Mouse (Mus musculus) limb, embryonic 12.5 days (tissue): ENCODE measurements around the gene Rrh. TPM values are rescaled to one million over a fixed set of nuclear protein-coding genes. Genes with fewer than 3 reads are reported as not detected.
A peak's percentile ranks its signal among the peaks of the same experiment; 100 is the strongest.

Experiments
- ATAC-seq: fragments of 200-750 bp; cut with Nextera tagmentation; 2 replicates; pipeline ENCODE4 v1.8.0; 2017; ENCODE audit warnings: low read depth, moderate TSS enrichment; ENCODE audit not compliant: insufficient number of reproducible peaks, insufficient read depth, low FRiP score, low TSS enrichment
- H3K27ac ChIP-seq: fragments of 300-500 bp; sonication (generic); 2 replicates; pipeline ENCODE4 v1.5.1; 2016; ENCODE audit warnings: mild to moderate bottlenecking, moderate library complexity
- H3K27me3 ChIP-seq: fragments of 300-500 bp; sonication (generic); 2 replicates; pipeline ENCODE4 v1.6.1; 2016; ENCODE audit warnings: mild to moderate bottlenecking, moderate library complexity
- H3K36me3 ChIP-seq: fragments of 300-500 bp; sonication (generic); 2 replicates; pipeline ENCODE4 v1.6.1; 2016; ENCODE audit warnings: mild to moderate bottlenecking, moderate library complexity
- H3K4me1 ChIP-seq: fragments of 300-500 bp; sonication (generic); replicated peaks from 2 replicates; pipeline ENCODE4 v1.6.1; 2016
- H3K4me2 ChIP-seq: fragments of 300-500 bp; sonication (generic); 2 replicates; pipeline ENCODE4 v1.6.1; 2016; ENCODE audit warnings: mild to moderate bottlenecking, moderate library complexity
- H3K4me3 ChIP-seq: fragments of 300-500 bp; sonication (generic); replicated peaks from 2 replicates; pipeline ENCODE4 v1.5.1; 2016; ENCODE audit warnings: mild to moderate bottlenecking
- H3K9ac ChIP-seq: fragments of 300-500 bp; sonication (generic); replicated peaks from 2 replicates; pipeline ENCODE4 v1.6.1; 2016; ENCODE audit warnings: mild to moderate bottlenecking, moderate library complexity
- H3K9me3 ChIP-seq: fragments of 300-500 bp; sonication (generic); 2 replicates; pipeline ENCODE4 v1.6.1; 2016; ENCODE audit warnings: mild to moderate bottlenecking, moderate library complexity
- WGBS: fragments of 180-500 bp; shearing (Covaris S2); methylation state at CpG from one replicate; pipeline ENCODE4 v1.1.7; 2016; 5-methylcytosine and 5-hydroxymethylcytosine counted together
- polyA plus RNA-seq: library from polyadenylated mRNA; unstranded; fragments of >200 nt; fragmentation: Nextera tagmentation; extraction: Ambion mirVana; gene quantifications from 2 replicates; pipeline ENCODE4 v1.2.1, GENCODE M21; 2016

The Rrh gene
- 0.18 TPM in 1 of 2 replicates, not detected in the other for polyA plus RNA-seq

DNA sequence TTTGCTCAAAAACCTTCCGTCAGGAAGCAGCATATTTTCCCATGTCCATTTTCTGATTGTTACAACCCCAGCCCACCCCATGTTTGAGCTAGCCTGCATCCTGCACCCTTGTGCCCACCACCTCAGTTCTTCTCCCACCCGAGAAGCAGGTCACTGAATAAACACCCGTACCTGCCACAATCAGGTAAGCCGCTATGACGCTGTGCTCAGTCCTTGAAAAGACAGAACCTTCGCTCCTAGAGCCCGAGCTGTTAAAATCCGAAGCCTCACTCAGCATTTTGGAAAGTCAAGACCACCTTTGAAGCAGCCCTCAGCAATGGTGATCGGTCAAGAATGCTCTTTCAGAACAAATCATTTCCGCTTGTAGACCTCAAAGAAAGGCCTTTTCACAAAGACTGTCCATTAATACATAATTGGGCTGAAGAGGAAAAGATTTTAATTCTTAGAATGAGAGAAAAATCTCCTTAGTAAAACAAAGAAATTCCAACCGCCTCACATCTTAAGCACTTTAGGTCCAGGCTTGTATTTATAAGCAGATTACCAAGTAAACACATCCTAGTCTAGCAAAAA, at the start of gene Rrh:
Rrh (minus strand) TSS at position 382 of the 570 bp plus-strand sequence.
- Histone ChIP-seq H3K27ac (no peak within 1 kb of the TSS), H3K36me3 (peaks cover 36% of the 10 kb centered on the region), H3K9me3 (no peaks in the 10 kb centered on the region), H3K9ac (no peak within 1 kb of the TSS), H3K4me1 (no peaks in the 10 kb centered on the region), H3K4me3 (no peak within 1 kb of the TSS), H3K27me3 (no peaks in the 10 kb centered on the region), H3K4me2 (no peak within 1 kb of the TSS)
- no peak for ATAC-seq
- WGBS, result 94% methylated on average over 11 of the region's 11 CpGs

GRCm38 (mm10) chr3:129863698-129864097, 41.3 kb upstream of the Rrh start:
- ATAC-seq, result no peak
- no peaks in the 10 kb centered on the region for H3K36me3 ChIP-seq
- H3K27me3 ChIP-seq, result no peaks in the 10 kb centered on the region
- H3K4me3 ChIP-seq, result no peak overlapping the region
- H3K4me1 ChIP-seq, result no peaks in the 10 kb centered on the region
- no peak overlapping the region for H3K9ac ChIP-seq
- H3K9me3 ChIP-seq, result peaks cover 6% of the 10 kb centered on the region; the same call in 1 of the 2 replicates
- H3K4me2 ChIP-seq, result no peak overlapping the region
- 52% methylated on average over 14 of the region's 14 CpGs for WGBS
- H3K27ac ChIP-seq, result no peak overlapping the region

DNA sequence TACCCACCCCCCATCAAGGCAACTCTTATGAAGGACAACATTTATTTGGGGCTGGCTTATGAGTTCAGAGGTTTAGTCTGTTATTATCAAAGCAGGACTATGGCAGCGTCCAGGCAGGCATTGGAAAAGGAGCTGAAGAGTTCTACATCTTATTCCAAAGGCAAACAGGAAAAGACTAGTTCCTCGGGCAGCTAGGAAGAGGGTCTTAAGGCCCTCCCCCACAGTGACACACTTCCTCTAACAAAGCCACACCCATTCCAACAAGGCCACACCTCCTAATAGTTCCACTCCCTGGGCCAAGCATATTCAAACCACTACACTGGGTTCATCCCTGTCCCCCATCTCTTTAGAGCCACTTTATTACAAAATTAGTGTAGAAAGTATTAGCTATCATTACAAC, 40.2 kb upstream of the Rrh start:
- H3K4me2 ChIP-seq, result no peak overlapping the region
- no peak overlapping the region for H3K27ac ChIP-seq
- H3K9ac ChIP-seq, result no peak overlapping the region
- no peaks in the 10 kb centered on the region for H3K36me3 ChIP-seq
- ATAC-seq, result no peak
- H3K27me3 ChIP-seq, result no peaks in the 10 kb centered on the region
- no peaks in the 10 kb centered on the region for H3K4me1 ChIP-seq
- 71% methylated on average over 2 of the region's 2 CpGs for WGBS
- peaks cover 10% of the 10 kb centered on the region for H3K9me3 ChIP-seq
- no peak overlapping the region for H3K4me3 ChIP-seq

DNA sequence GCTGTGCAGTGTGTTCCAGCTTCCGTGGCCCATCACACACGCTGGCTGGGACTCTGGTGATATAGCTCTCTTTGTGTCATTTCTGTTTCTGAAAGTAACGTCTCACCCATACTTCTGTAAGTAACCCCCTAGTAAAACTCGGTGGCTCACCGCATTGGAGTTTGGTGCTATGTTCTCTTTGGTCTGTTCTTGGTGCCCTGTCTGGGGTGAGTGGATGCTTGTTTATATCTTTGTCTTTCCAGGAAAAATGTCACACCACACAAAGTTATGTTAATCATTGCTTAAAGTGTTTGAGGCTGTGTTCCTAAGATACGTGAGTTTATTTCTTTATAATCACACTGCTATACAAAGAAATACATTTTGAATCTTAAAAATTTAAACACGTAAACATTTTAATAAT, 24.5 kb upstream of the Rrh start:
- ATAC-seq, result no peak
- WGBS, result 84% methylated on average over 7 of the region's 7 CpGs
- H3K4me2 ChIP-seq, result no peak overlapping the region

GRCm38 (mm10) chr3:129845868-129846267, 23.5 kb upstream of the Rrh start:
- H3K9me3 ChIP-seq, result no peaks in the 10 kb centered on the region
- ATAC-seq, result no peak
- 77% methylated on average over 2 of the region's 2 CpGs for WGBS
- H3K36me3 ChIP-seq, result no peaks in the 10 kb centered on the region
- H3K9ac ChIP-seq, result no peak overlapping the region
- H3K4me1 ChIP-seq, result no peaks in the 10 kb centered on the region
- no peak overlapping the region for H3K27ac ChIP-seq
- H3K4me3 ChIP-seq, result no peak overlapping the region
- no peaks in the 10 kb centered on the region for H3K27me3 ChIP-seq
- no peak overlapping the region for H3K4me2 ChIP-seq

More for the DNA sequence above, 24.5 kb upstream of the Rrh start:
- no peaks in the 10 kb centered on the region for H3K4me1 ChIP-seq
- H3K27me3 ChIP-seq, result no peaks in the 10 kb centered on the region
- H3K9me3 ChIP-seq, result no peaks in the 10 kb centered on the region
- H3K9ac ChIP-seq, result no peak overlapping the region
- H3K36me3 ChIP-seq, result no peaks in the 10 kb centered on the region
- H3K27ac ChIP-seq, result no peak overlapping the region
- no peak overlapping the region for H3K4me3 ChIP-seq

DNA sequence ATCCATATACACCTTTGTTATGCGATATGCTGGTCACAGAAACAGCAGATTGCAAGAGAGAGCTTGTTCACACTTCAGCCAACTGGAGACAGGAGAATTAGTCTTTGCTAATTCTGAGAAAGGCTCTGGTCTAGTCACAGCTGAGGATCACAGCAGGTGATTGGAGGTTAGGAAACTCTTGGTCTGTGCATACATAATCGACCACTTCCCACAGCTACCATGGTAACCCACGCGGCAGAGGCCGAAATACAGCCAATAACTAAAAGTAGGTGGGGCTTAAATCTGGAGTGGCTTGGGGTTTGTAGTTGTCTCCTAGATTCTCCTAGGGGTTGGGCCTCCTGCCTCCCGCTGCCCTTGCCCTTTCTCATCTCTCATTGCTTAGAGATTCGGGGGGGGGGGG, 15.6 kb upstream of the Rrh start:
- Histone ChIP-seq H3K27me3 (no peaks in the 10 kb centered on the region), H3K9me3 (no peaks in the 10 kb centered on the region), H3K4me3 (no peak overlapping the region), H3K27ac (no peak overlapping the region), H3K36me3 (no peaks in the 10 kb centered on the region), H3K4me1 (no peaks in the 10 kb centered on the region), H3K9ac (no peak overlapping the region), H3K4me2 (no peak overlapping the region)
- 41% methylated on average over 7 of the region's 7 CpGs for WGBS
- no peak for ATAC-seq

DNA sequence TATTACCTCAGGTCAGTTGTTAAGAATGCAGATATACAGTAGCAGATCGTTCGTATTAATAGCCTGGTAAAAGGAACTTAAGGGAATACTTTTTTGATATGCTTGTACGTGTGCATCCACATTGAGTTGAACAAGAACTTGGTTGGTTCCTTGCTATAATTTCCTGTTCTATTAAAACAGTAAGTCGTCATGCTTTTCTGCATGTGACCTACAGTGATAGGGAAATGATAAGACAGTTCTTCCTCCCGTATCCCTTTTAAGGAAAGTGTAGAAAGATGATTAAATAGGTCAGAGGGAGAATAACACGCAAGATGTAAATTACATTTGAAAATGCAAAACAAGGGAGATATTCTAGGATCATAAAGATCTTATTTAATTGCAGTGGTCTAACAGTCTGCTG, 14.6 kb upstream of the Rrh start:
- H3K4me3 ChIP-seq, result no peak overlapping the region
- no peak overlapping the region for H3K4me2 ChIP-seq
- no peak overlapping the region for H3K27ac ChIP-seq
- no peaks in the 10 kb centered on the region for H3K36me3 ChIP-seq
- no peak overlapping the region for H3K9ac ChIP-seq
- no peaks in the 10 kb centered on the region for H3K4me1 ChIP-seq
- H3K9me3 ChIP-seq, result no peaks in the 10 kb centered on the region
- WGBS, result 91% methylated on average over 6 of the region's 6 CpGs
- no peaks in the 10 kb centered on the region for H3K27me3 ChIP-seq
- ATAC-seq, result no peak

GRCm38 (mm10) chr3:129836051-129836697, 13.8 kb upstream of the Rrh start:
- no peaks in the 10 kb centered on the region for H3K4me1 ChIP-seq
- no peaks in the 10 kb centered on the region for H3K27me3 ChIP-seq
- no peak overlapping the region for H3K4me3 ChIP-seq
- H3K36me3 ChIP-seq, result no peaks in the 10 kb centered on the region
- no peaks in the 10 kb centered on the region for H3K9me3 ChIP-seq
- ATAC-seq, result no peak
- 20% methylated on average over 11 of the region's 11 CpGs for WGBS
- no peak overlapping the region for H3K27ac ChIP-seq
- H3K4me2 ChIP-seq, result 0 out of 2 replicates have a peak overlapping the region, but pooled peaks have one; percentile 2
- H3K9ac ChIP-seq, result no peak overlapping the region

- Histone ChIP-seq H3K4me3 (no peak within 1 kb of the TSS), H3K4me2 (0 out of 2 replicates have a peak within 1 kb of the TSS, but pooled peaks have one; percentile 2), H3K27ac (no peak within 1 kb of the TSS), H3K9me3 (no peaks in the 10 kb centered on the region), H3K27me3 (no peaks in the 10 kb centered on the region), H3K36me3 (no peaks in the 10 kb centered on the region), H3K4me1 (no peaks in the 10 kb centered on the region), H3K9ac (no peak within 1 kb of the TSS)
- ATAC-seq, result no peak
- 72% methylated on average over 6 of the region's 6 CpGs for WGBS
Measured at GRCm38 (mm10) chr3:129835388-129835934, 13.1 kb upstream of the Rrh start, which contains the start of gene Cfi. Gene Cfi, plus strand, starts transcription at chr3:129835884.

DNA sequence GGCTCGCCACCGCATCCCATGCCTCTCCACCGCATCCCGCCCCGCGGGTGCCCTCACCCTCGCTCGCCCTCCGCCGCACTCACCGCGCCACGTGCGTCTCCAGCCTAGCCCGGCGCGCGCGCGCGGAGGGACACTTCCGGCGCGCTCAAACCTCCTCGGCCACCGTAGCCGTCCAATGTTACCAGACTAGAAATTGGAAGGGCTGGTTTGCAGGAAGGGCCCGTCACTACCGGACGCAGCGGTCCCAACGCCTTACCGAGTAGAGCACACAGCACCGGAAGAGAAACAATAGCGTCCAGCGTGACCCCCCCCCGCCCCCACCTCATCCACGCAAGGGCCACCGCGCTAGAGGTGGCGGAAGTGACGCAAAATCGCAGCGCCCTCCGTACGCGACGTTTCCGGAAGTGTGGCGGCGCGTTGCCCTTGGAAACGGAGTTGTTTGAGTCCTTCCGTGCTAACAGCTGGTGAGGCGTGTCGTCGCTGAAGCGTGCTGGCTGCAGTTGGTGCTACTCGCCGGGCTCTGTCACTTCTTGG, 8.7 kb upstream of the Rrh start, which contains the start of gene Gar1:
Gar1 (minus strand) TSS at position 362 of the 534 bp plus-strand sequence.
- H3K9ac ChIP-seq, result peak within 1 kb of the TSS; percentile 84
- peak within 1 kb of the TSS; percentile 84 for H3K4me3 ChIP-seq
- H3K27ac ChIP-seq, result peak within 1 kb of the TSS; percentile 90
- H3K4me2 ChIP-seq, result peak within 1 kb of the TSS; percentile 76
- peaks cover 12% of the 10 kb centered on the region for H3K4me1 ChIP-seq
- no peaks in the 10 kb centered on the region for H3K27me3 ChIP-seq
- under 1% methylated on average over 60 of the region's 60 CpGs for WGBS
- H3K36me3 ChIP-seq, result peaks cover 20% of the 10 kb centered on the region
- peak; percentile 90 for ATAC-seq
- no peaks in the 10 kb centered on the region for H3K9me3 ChIP-seq

DNA sequence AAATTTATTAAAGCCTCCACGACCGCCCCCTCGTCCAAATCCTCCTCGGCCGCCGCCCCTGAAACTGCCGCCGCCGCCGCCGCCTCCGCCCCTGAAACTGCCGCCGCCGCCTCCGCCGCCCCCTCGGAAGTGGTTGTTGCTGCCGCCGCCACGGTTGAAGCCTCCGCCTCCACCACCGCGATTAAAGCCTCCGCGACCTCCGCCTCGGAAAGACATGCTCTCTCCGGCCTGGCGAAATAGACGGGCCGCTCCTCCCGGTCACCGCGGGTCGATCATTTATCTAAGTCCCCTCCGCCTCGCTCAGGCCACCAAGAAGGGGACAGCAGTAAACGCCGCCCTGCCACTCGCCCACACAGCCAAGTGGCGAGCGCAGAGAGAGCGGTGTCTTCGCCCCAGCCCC, 8.2 kb upstream of the Rrh start:
- H3K4me2 ChIP-seq, result peak overlapping the region; percentile 76
- H3K36me3 ChIP-seq, result peaks cover 25% of the 10 kb centered on the region
- H3K9ac ChIP-seq, result peak overlapping the region; percentile 84
- ATAC-seq, result no peak
- peak overlapping the region; percentile 84 for H3K4me3 ChIP-seq
- no peaks in the 10 kb centered on the region for H3K9me3 ChIP-seq
- WGBS, result 1% methylated on average over 45 of the region's 45 CpGs
- no peaks in the 10 kb centered on the region for H3K27me3 ChIP-seq
- H3K4me1 ChIP-seq, result peaks cover 12% of the 10 kb centered on the region
- peak overlapping the region; percentile 90 for H3K27ac ChIP-seq
